Mouse (Mus musculus) MN1 (cell line): Measurements from ENCODE around the gene Lamc2.

Experiments used
- DNase-seq: peaks from one replicate; pipeline ENCODE4 v3.0.0-alpha.2; 2016; ENCODE audit warnings: low spot score

Lamc2 gene

GRCm38 (mm10) chr1:153180160-153180559 is 6.1 kb downstream of the Lamc2 start:
- peak; percentile 35 for DNase-seq

GRCm38 (mm10) chr1:153174801-153175200 is 11.4 kb downstream of the Lamc2 start:
- peak; percentile 93 for DNase-seq

GRCm38 (mm10) chr1:153173276-153173675 is 13.0 kb downstream of the Lamc2 start:
- peak; percentile 69 for DNase-seq

GRCm38 (mm10) chr1:153172291-153172731 is 13.9 kb downstream of the Lamc2 start:
- no peak for DNase-seq

- DNase-seq: no peak
These were observed 15.2 kb downstream of the Lamc2 start for GRCm38 (mm10) chr1:153171011-153171410.

GRCm38 (mm10) chr1:153168293-153168692 is 18.0 kb downstream of the Lamc2 start:
- no peak for DNase-seq

GRCm38 (mm10) chr1:153163831-153164230 is 22.4 kb downstream of the Lamc2 start:
- DNase-seq: no peak

GRCm38 (mm10) chr1:153159137-153159536 is 27.1 kb downstream of the Lamc2 start:
- DNase-seq: no peak

GRCm38 (mm10) chr1:153157021-153157623 is 29.1 kb downstream of the Lamc2 start:
- DNase-seq: no peak

- peak; percentile 65 for DNase-seq
These were observed 30.9 kb downstream of the Lamc2 start for GRCm38 (mm10) chr1:153155364-153155763.

GRCm38 (mm10) chr1:153153619-153154137 is 32.6 kb downstream of the Lamc2 start:
- DNase-seq: peak; percentile 80

GRCm38 (mm10) chr1:153152594-153152993 is 33.7 kb downstream of the Lamc2 start:
- peak; percentile 60 for DNase-seq

- DNase-seq: no peak
These were observed 40.5 kb downstream of the Lamc2 start for GRCm38 (mm10) chr1:153145791-153146190.

- no peak for DNase-seq
These were observed 42.2 kb downstream of the Lamc2 start for GRCm38 (mm10) chr1:153144021-153144420.

- peak; percentile 29 for DNase-seq
These were observed 45.5 kb downstream of the Lamc2 start for GRCm38 (mm10) chr1:153140747-153141228.

GRCm38 (mm10) chr1:153140265-153140664 is 46.0 kb downstream of the Lamc2 start:
- no peak for DNase-seq

GRCm38 (mm10) chr1:153139635-153140034 is 46.6 kb downstream of the Lamc2 start:
- DNase-seq: no peak

GRCm38 (mm10) chr1:153138486-153138885 is 47.8 kb downstream of the Lamc2 start:
- no peak for DNase-seq

GRCm38 (mm10) chr1:153136647-153137046 is 49.6 kb downstream of the Lamc2 start:
- DNase-seq: peak; percentile 70

- peak; percentile 45 for DNase-seq
These were observed 52.1 kb downstream of the Lamc2 start for GRCm38 (mm10) chr1:153133865-153134781.

GRCm38 (mm10) chr1:153129992-153130713 is 56.1 kb downstream of the Lamc2 start:
- DNase-seq: no peak

GRCm38 (mm10) chr1:153128780-153129179 is 57.5 kb downstream of the Lamc2 start:
- DNase-seq: no peak
